Mouse (Mus musculus): ENCODE data around the gene Gm20388. TPM values are rescaled to one million over a fixed set of nuclear protein-coding genes. Genes with fewer than 3 reads are reported as not detected.

Gene Gm20388
- polyA plus RNA-seq, 1 experiment from 2014 or later = 8.3 TPM

DNA sequence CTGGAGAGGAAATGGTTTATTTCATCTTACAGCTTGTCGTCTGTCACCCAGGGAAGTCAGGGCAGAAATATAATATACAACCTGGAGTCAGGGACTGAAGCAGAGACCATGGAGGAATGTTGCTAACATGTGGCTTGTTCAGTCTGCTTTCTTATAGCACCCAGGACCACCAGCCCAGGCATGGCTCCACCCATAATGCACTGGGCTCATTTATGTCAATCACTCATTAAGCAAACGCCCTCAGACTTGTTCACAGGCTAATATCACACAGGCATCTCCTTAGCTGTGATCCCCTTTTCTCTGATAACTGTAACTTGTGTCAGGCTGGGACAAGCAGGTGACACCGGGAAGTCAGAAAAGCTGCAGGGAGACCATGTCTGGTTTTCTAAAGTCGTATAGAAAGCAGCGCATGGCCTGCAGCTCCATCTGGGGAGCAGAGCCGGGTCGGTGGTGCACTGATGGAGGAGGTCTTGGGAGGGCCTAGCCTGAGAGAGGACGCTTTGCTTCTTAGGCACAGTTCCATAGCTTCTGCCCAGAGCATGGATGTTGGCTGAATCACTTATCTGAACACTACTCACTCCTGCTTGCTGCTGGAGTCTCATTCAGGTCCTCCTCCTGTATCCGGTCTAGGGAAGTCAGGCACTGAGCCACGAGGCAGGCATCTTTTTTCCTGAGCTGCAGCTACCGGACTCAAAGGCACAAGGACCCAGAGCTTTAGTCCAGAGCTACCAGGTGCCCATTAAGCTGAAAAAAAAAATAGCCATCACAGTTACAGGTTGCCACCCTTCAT lies 1252.5 kb downstream of the Gm20388 start:
- H3K9ac ChIP-seq (ENCODE audit: low read length) = no peak overlapping the region
- no peaks in the 10 kb centered on the region for H3K9me3 ChIP-seq (ENCODE audit: control insufficient read depth, low read length)
- H3K4me1 ChIP-seq (replicated peaks; ENCODE audit: control insufficient read depth, insufficient read depth, low read length) = no peaks in the 10 kb centered on the region
- WGBS = 71% methylated on average over 11 of the region's 11 CpGs
- DNase-seq (ENCODE audit: low spot score) (no peak), ATAC-seq (replicated peaks; ENCODE audit: low FRiP score, low TSS enrichment, low read depth) (no peak)
- H3K36me3 ChIP-seq (ENCODE audit: control insufficient read depth, insufficient read depth, low read length) = no peaks in the 10 kb centered on the region
- H3K4me2 ChIP-seq (ENCODE audit: low read length) = no peak overlapping the region
- no peaks in the 10 kb centered on the region for H3K27me3 ChIP-seq (replicated peaks; ENCODE audit: control insufficient read depth, insufficient read depth, low read length)
- no peak overlapping the region for H3K27ac ChIP-seq (ENCODE audit: low read depth)
- H3K4me3 ChIP-seq (ENCODE audit: low read depth, low read length) = no peak overlapping the region

DNA sequence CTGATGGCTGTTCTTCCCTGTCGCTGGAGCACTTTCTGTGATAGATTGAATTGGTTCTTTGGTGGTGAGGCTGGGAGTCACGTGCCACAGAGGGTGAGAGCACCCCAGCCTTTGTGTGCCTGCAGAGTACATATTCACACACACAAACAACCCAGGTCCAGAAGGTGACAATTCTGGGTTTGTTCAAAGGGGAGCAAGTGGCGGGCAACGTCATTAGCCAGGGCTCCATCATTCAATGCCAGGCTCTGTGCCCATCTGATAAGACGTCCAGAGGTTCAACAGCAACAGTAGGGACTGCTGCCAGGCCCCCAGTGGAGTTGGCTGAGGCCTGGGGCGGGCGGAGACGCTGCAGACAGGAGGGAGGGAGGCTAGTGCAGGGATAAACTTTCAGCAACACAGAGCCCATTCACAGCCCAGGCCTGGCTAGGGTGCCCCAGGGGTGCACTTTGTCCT lies 1253.4 kb downstream of the Gm20388 start:
- Histone ChIP-seq H3K4me2 (ENCODE audit: low read length) (no peak overlapping the region), H3K36me3 (ENCODE audit: control insufficient read depth, insufficient read depth, low read length) (no peaks in the 10 kb centered on the region), H3K27me3 (replicated peaks; ENCODE audit: control insufficient read depth, insufficient read depth, low read length) (no peaks in the 10 kb centered on the region), H3K27ac (ENCODE audit: low read depth) (no peak overlapping the region), H3K9me3 (ENCODE audit: control insufficient read depth, low read length) (no peaks in the 10 kb centered on the region), H3K4me3 (ENCODE audit: low read depth, low read length) (no peak overlapping the region), H3K4me1 (replicated peaks; ENCODE audit: control insufficient read depth, insufficient read depth, low read length) (no peaks in the 10 kb centered on the region), H3K9ac (ENCODE audit: low read length) (no peak overlapping the region)
- ATAC-seq (replicated peaks; ENCODE audit: low FRiP score, low TSS enrichment, low read depth) (no peak), DNase-seq (ENCODE audit: low spot score) (no peak)
- 51% methylated on average over 8 of the region's 8 CpGs for WGBS

DNA sequence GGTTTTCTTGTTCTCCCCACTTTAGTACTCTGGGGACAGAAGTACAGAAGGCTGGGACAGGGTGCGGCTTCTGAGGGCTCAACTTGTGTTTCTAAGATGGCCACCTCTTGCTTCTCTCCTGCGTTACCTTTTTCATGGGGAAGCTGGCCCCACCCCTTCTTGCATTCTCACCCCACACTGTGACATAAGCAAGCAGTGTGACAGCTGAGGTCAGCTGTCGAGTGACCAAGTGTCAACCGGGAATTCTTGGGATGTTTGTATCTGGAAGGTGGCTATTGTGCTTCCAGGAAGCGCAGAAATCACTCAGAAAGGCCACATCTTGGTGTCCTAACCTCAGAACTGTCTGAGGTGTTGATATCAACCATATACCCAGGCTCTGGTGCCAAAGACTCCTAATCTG lies 1257.4 kb downstream of the Gm20388 start:
- Histone ChIP-seq H3K27me3 (replicated peaks; ENCODE audit: control insufficient read depth, insufficient read depth, low read length) (no peaks in the 10 kb centered on the region), H3K4me3 (ENCODE audit: low read depth, low read length) (no peak overlapping the region), H3K9ac (ENCODE audit: low read length) (no peak overlapping the region), H3K4me1 (replicated peaks; ENCODE audit: control insufficient read depth, insufficient read depth, low read length) (peaks cover 13% of the 10 kb centered on the region), H3K27ac (ENCODE audit: low read depth) (no peak overlapping the region), H3K36me3 (ENCODE audit: control insufficient read depth, insufficient read depth, low read length) (no peaks in the 10 kb centered on the region), H3K9me3 (ENCODE audit: control insufficient read depth, low read length) (no peaks in the 10 kb centered on the region), H3K4me2 (ENCODE audit: low read length) (no peak overlapping the region)
- DNase-seq (ENCODE audit: low spot score) (no peak), ATAC-seq (replicated peaks; ENCODE audit: low FRiP score, low TSS enrichment, low read depth) (no peak)
- 62% methylated on average over 5 of the region's 5 CpGs for WGBS

DNA sequence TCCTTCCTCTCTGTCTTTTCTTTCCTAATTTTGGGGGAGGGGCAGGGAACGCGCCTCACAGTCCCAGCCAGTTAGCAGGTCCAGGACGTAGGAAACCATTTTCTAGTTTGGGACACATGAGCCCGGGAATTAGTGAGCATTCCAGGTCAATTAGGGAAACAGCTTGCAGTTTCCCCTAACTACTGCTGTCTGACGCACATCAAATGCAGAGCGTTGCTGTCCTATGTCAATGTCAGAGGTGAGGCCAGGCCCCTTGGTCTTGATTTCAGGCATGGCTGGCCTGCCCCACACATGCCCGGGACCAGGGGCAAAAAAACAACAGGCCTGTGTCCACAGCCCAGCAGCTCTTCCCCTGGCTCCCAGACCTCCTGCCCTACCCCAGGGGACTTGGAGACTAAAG lies 1259.5 kb downstream of the Gm20388 start:
- no peak for DNase-seq (ENCODE audit: low spot score)
- H3K27ac ChIP-seq (ENCODE audit: low read depth) = no peak overlapping the region

DNA sequence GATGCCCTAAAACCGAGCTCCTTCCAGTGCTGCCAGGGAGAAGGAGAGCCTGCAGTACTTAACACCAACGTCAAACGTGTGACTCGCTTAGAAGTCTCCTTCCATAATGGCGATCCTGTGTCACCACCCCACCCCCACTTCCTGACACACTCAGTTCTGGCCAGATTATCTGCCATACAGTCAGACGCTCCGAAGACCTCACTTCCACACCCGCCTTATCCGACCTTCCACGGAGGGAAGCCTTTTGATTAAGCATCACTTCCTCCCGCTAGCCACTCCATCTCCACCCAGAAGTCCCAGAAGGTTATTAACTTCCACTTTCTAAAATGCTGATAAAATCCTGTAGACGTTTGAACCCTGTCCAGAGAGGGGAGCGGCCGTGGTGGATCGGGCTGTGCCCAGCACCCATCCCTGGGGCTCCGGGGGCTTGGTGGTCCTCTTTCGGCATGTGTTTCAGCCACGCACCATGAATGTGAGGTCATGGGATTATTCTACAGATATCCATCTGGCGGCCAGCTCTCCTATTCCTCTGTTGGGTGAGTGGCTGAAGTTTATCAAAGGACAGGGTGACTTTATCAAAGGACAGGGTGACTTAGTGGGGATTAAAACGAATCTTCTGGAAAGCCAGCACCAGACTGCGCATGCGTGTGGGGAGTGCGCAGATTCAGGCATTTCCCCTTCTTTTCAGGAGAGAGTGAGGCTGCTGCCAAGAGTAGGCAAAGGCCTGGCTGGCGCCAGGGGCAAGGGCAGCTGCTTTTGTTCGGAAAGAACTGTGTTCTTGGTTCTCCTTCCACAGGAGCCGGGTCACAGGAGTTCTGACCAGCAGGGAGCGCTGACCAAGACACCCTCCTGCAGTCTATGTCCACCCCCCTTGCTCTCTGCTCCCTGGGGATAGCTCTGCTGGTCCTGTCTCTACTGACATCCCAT lies 1260.2 kb downstream of the Gm20388 start:
- no peak overlapping the region for H3K9ac ChIP-seq (ENCODE audit: low read length)
- H3K4me1 ChIP-seq (replicated peaks; ENCODE audit: control insufficient read depth, insufficient read depth, low read length) = peaks cover 15% of the 10 kb centered on the region
- DNase-seq (ENCODE audit: low spot score) (no peak), ATAC-seq (replicated peaks; ENCODE audit: low FRiP score, low TSS enrichment, low read depth) (no peak)
- WGBS = 59% methylated on average over 27 of the region's 27 CpGs
- H3K9me3 ChIP-seq (ENCODE audit: control insufficient read depth, low read length) = no peaks in the 10 kb centered on the region
- H3K27me3 ChIP-seq (replicated peaks; ENCODE audit: control insufficient read depth, insufficient read depth, low read length) = no peaks in the 10 kb centered on the region
- no peak overlapping the region for H3K4me3 ChIP-seq (ENCODE audit: low read depth, low read length)
- H3K36me3 ChIP-seq (ENCODE audit: control insufficient read depth, insufficient read depth, low read length) = no peaks in the 10 kb centered on the region
- H3K27ac ChIP-seq (ENCODE audit: low read depth) = no peak overlapping the region
- no peak overlapping the region for H3K4me2 ChIP-seq (ENCODE audit: low read length)

More for the DNA sequence above, 1259.5 kb downstream of the Gm20388 start:
- Histone ChIP-seq H3K27me3 (replicated peaks; ENCODE audit: control insufficient read depth, insufficient read depth, low read length) (no peaks in the 10 kb centered on the region), H3K9me3 (ENCODE audit: control insufficient read depth, low read length) (no peaks in the 10 kb centered on the region), H3K4me1 (replicated peaks; ENCODE audit: control insufficient read depth, insufficient read depth, low read length) (peaks cover 13% of the 10 kb centered on the region), H3K9ac (ENCODE audit: low read length) (no peak overlapping the region), H3K4me3 (ENCODE audit: low read depth, low read length) (no peak overlapping the region), H3K36me3 (ENCODE audit: control insufficient read depth, insufficient read depth, low read length) (no peaks in the 10 kb centered on the region), H3K4me2 (ENCODE audit: low read length) (no peak overlapping the region)
- 35% methylated on average over 7 of the region's 7 CpGs for WGBS
- ATAC-seq (replicated peaks; ENCODE audit: low FRiP score, low TSS enrichment, low read depth) = no peak

DNA sequence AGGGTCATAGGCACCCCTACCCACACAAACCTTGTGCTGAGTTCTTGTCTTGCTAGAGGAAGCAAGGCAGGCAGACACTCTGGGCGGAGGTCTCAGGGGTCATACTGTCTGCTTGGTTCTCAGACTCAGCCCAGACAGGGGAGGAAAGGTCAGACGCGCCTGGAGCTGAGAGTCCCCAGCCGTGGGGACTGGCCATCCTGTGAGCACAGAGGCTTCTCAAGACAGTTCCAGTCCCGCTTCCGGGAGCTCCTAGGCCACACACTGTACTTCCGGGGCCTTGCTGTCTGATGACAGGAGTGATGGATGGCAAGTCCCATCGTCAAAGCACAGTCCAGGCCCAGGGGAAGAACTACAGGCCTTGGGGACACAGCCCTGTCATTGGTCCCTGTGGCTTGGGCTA lies 1261.9 kb downstream of the Gm20388 start:
- Histone ChIP-seq H3K9me3 (ENCODE audit: control insufficient read depth, low read length) (no peaks in the 10 kb centered on the region), H3K27ac (ENCODE audit: low read depth) (no peak overlapping the region), H3K9ac (ENCODE audit: low read length) (no peak overlapping the region), H3K4me3 (ENCODE audit: low read depth, low read length) (no peak overlapping the region), H3K4me1 (replicated peaks; ENCODE audit: control insufficient read depth, insufficient read depth, low read length) (peaks cover 15% of the 10 kb centered on the region), H3K4me2 (ENCODE audit: low read length) (no peak overlapping the region), H3K36me3 (ENCODE audit: control insufficient read depth, insufficient read depth, low read length) (no peaks in the 10 kb centered on the region), H3K27me3 (replicated peaks; ENCODE audit: control insufficient read depth, insufficient read depth, low read length) (no peaks in the 10 kb centered on the region)
- DNase-seq (ENCODE audit: low spot score) (no peak), ATAC-seq (replicated peaks; ENCODE audit: low FRiP score, low TSS enrichment, low read depth) (no peak)
- WGBS = 65% methylated on average over 8 of the region's 8 CpGs

DNA sequence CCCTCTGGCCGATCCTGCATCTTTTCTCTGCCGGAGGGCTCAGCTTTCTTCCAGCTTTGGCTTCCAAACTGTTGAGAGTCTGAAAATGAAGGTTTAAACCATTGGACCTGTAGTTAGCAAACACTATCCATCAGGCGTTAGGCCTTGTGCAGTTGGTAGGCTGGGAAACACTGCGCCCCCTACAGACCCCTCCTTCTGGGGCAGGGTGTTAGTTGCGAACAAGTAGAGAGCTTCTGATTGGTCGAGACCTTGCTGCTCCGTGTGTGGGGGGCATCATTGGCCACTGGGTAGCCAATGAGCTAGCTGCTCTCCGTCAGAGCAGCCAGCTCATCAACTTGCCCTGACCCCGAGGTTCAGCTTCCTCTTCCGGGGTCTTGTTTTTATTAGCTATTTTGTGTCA lies 1263.5 kb downstream of the Gm20388 start:
- Histone ChIP-seq H3K9me3 (ENCODE audit: control insufficient read depth, low read length) (no peaks in the 10 kb centered on the region), H3K4me1 (replicated peaks; ENCODE audit: control insufficient read depth, insufficient read depth, low read length) (peaks cover 15% of the 10 kb centered on the region), H3K27ac (ENCODE audit: low read depth) (no peak overlapping the region), H3K4me3 (ENCODE audit: low read depth, low read length) (no peak overlapping the region), H3K4me2 (ENCODE audit: low read length) (no peak overlapping the region), H3K9ac (ENCODE audit: low read length) (no peak overlapping the region), H3K36me3 (ENCODE audit: control insufficient read depth, insufficient read depth, low read length) (no peaks in the 10 kb centered on the region), H3K27me3 (replicated peaks; ENCODE audit: control insufficient read depth, insufficient read depth, low read length) (no peaks in the 10 kb centered on the region)
- no peak for ATAC-seq (replicated peaks; ENCODE audit: low FRiP score, low TSS enrichment, low read depth)
- 65% methylated on average over 10 of the region's 10 CpGs for WGBS
- DNase-seq (ENCODE audit: low spot score) = no peak

DNA sequence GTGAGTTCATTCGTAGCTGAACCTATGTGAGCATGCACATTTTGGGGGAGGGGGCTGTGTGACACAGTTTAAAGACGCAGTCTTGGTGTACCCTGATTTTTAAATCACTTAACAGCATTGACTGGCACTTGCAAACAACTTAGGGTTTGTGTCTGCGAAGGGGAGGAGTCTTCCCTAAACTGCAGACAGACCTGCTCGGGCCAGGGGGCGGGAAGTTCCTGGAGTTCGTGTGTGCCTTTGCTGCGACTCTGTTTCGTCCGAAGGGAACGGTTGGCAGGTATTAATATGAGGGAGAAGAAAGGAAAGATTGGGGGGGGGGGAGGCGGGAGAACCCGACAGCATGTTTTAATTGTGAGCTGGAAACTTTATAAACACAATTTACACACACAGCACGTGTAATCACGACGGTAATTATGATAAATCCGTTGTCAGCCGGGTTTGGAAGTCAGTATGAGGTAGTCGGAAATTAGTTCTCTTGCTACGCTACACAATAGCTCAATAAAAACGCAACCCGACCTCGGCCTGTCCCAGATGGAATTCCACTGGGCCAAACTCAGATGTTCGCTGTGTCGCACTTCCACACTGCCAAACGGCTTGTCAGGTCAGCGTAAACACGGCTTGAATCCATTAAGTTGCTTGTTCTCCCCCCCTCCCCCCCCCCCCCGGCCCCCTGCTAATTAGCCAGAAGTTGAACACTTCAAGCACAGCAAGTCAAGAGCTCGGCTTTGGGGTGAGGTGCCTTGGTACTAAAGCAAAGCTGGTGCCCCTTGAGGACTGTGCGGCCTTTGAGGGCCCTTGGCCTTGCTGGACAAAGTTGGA lies 1264.3 kb downstream of the Gm20388 start:
- peak overlapping the region; percentile 6; the same call in 1 of the 2 replicates for H3K4me2 ChIP-seq (ENCODE audit: low read length)
- no peak overlapping the region for H3K4me3 ChIP-seq (ENCODE audit: low read depth, low read length)
- WGBS = 32% methylated on average over 29 of the region's 30 CpGs
- no peaks in the 10 kb centered on the region for H3K27me3 ChIP-seq (replicated peaks; ENCODE audit: control insufficient read depth, insufficient read depth, low read length)
- peaks cover 13% of the 10 kb centered on the region for H3K4me1 ChIP-seq (replicated peaks; ENCODE audit: control insufficient read depth, insufficient read depth, low read length)
- no peak overlapping the region for H3K9ac ChIP-seq (ENCODE audit: low read length)
- no peaks in the 10 kb centered on the region for H3K9me3 ChIP-seq (ENCODE audit: control insufficient read depth, low read length)
- no peaks in the 10 kb centered on the region for H3K36me3 ChIP-seq (ENCODE audit: control insufficient read depth, insufficient read depth, low read length)
- ATAC-seq (replicated peaks; ENCODE audit: low FRiP score, low TSS enrichment, low read depth) (no peak), DNase-seq (ENCODE audit: low spot score) (peak; percentile 60)
- no peak overlapping the region for H3K27ac ChIP-seq (ENCODE audit: low read depth)
